In genomic region chr4:130087293-130087692, GRCm38 (mm10) we compare ENCODE assay signal across 8 mouse cellular contexts. TPM values are rescaled to one million over a fixed set of nuclear protein-coding genes. Genes with fewer than 3 reads are reported as not detected.
DNase-seq lines count a peak whose midpoint lies in the region; ATAC-seq and TF ChIP-seq lines count a peak whose summit lies in the region.

No protein-coding gene starts in this region.

- no peak overlapping the region for H3K4me3 ChIP-seq in bone marrow macrophage, adult 2 months (ENCODE audit: insufficient read depth, low read length)
- no peak overlapping the region for H3K4me3 ChIP-seq in heart, embryonic 15.5 days
- H3K4me3 ChIP-seq in liver, embryonic 15.5 days (replicated peaks): no peak overlapping the region
- no peak overlapping the region for H3K4me3 ChIP-seq in neural tube, embryonic 12.5 days
- no peak overlapping the region for H3K4me3 ChIP-seq in stomach, embryonic 16.5 days (replicated peaks; ENCODE audit: low read length)

- WGBS in heart, embryonic 15.5 days: 12% methylated on average over 7 of the region's 7 CpGs
- 14% methylated on average over 7 of the region's 7 CpGs for WGBS in liver, embryonic 15.5 days (ENCODE audit: insufficient replicate concordance)
- WGBS in neural tube, embryonic 12.5 days: 12% methylated on average over 7 of the region's 7 CpGs
- WGBS in stomach, embryonic 16.5 days: 15% methylated on average over 7 of the region's 7 CpGs

- no peaks in the 10 kb centered on the region for H3K9me3 ChIP-seq in heart, embryonic 15.5 days (replicated peaks)
- H3K9me3 ChIP-seq in liver, embryonic 15.5 days (replicated peaks): no peaks in the 10 kb centered on the region
- no peaks in the 10 kb centered on the region for H3K9me3 ChIP-seq in neural tube, embryonic 12.5 days
- H3K9me3 ChIP-seq in stomach, embryonic 16.5 days (replicated peaks; ENCODE audit: control insufficient read depth, low read length): no peaks in the 10 kb centered on the region

- no peak overlapping the region for H3K9ac ChIP-seq in heart, embryonic 15.5 days
- no peak overlapping the region for H3K9ac ChIP-seq in liver, embryonic 15.5 days
- H3K9ac ChIP-seq in neural tube, embryonic 12.5 days: no peak overlapping the region
- no peak overlapping the region for H3K9ac ChIP-seq in stomach, embryonic 16.5 days (ENCODE audit: low read length)

- DNase-seq in CD4-positive helper T cell, adult 2 months (ENCODE audit: low read depth, low spot score): peak; percentile 71
- peak; percentile 92 for DNase-seq in kidney, postnatal 14 days

- TF ChIP-seq CTCF in bone marrow macrophage, adult 2 months (IDR thresholded peaks at IDR 0.05; ENCODE audit: low read depth, low read length): peak; percentile 77

- no peak overlapping the region for H3K27ac ChIP-seq in bone marrow macrophage, adult 2 months (ENCODE audit: insufficient read depth, low read depth, low read length)
- no peak overlapping the region for H3K27ac ChIP-seq in heart, embryonic 15.5 days
- no peak overlapping the region for H3K27ac ChIP-seq in liver, embryonic 15.5 days (replicated peaks)
- no peak overlapping the region for H3K27ac ChIP-seq in neural tube, embryonic 12.5 days
- no peak overlapping the region for H3K27ac ChIP-seq in stomach, embryonic 16.5 days (ENCODE audit: low read length)

- peaks cover 39% of the 10 kb centered on the region for H3K27me3 ChIP-seq in heart, embryonic 15.5 days
- H3K27me3 ChIP-seq in liver, embryonic 15.5 days: peaks cover 21% of the 10 kb centered on the region
- H3K27me3 ChIP-seq in neural tube, embryonic 12.5 days (replicated peaks): peaks cover 11% of the 10 kb centered on the region; the same call in 1 of the 2 replicates
- no peaks in the 10 kb centered on the region for H3K27me3 ChIP-seq in stomach, embryonic 16.5 days (ENCODE audit: control insufficient read depth, insufficient read depth, low read length)

- ATAC-seq in erythroblast, adult 5-6 weeks (replicated peaks; ENCODE audit: low FRiP score, poor library complexity, severe bottlenecking): peak; percentile 81
- ATAC-seq in heart, embryonic 15.5 days (replicated peaks; ENCODE audit: insufficient number of reproducible peaks, insufficient read depth, low FRiP score, low read depth): 0 out of 2 replicates have a peak, but pooled peaks have one; percentile 8
- ATAC-seq in liver, embryonic 15.5 days (ENCODE audit: insufficient read depth): peak; percentile 17; the same call in 1 of the 2 replicates
- ATAC-seq in neural tube, embryonic 12.5 days (ENCODE audit: low FRiP score, low read depth): 0 out of 2 replicates have a peak, but pooled peaks have one; percentile 49
- peak; percentile 14; the same call in 1 of the 2 replicates for ATAC-seq in stomach, embryonic 16.5 days (ENCODE audit: insufficient read depth, low FRiP score)

- H3K36me3 ChIP-seq in heart, embryonic 15.5 days: no peaks in the 10 kb centered on the region
- H3K36me3 ChIP-seq in liver, embryonic 15.5 days (replicated peaks): no peaks in the 10 kb centered on the region
- H3K36me3 ChIP-seq in neural tube, embryonic 12.5 days: no peaks in the 10 kb centered on the region
- no peaks in the 10 kb centered on the region for H3K36me3 ChIP-seq in stomach, embryonic 16.5 days (ENCODE audit: control insufficient read depth, insufficient read depth, low read length)

- TF ChIP-seq POLR2A in bone marrow macrophage, adult 2 months (IDR thresholded peaks at IDR 0.05; ENCODE audit: borderline replicate concordance, low read depth, low read length): no peak

- no peak overlapping the region for H3K4me2 ChIP-seq in heart, embryonic 15.5 days
- no peak overlapping the region for H3K4me2 ChIP-seq in liver, embryonic 15.5 days
- no peak overlapping the region for H3K4me2 ChIP-seq in neural tube, embryonic 12.5 days (replicated peaks)
- H3K4me2 ChIP-seq in stomach, embryonic 16.5 days (ENCODE audit: low read depth, low read length): no peak overlapping the region

- no peaks in the 10 kb centered on the region for H3K4me1 ChIP-seq in bone marrow macrophage, adult 2 months (ENCODE audit: control insufficient read depth, insufficient read depth, low read length)
- H3K4me1 ChIP-seq in heart, embryonic 15.5 days (replicated peaks): peaks cover 6% of the 10 kb centered on the region; the same call in 1 of the 2 replicates
- no peaks in the 10 kb centered on the region for H3K4me1 ChIP-seq in liver, embryonic 15.5 days (replicated peaks)
- 0 out of 2 replicates have a peak, but pooled peaks cover 2% of the 10 kb centered on the region for H3K4me1 ChIP-seq in neural tube, embryonic 12.5 days
- H3K4me1 ChIP-seq in stomach, embryonic 16.5 days (ENCODE audit: control insufficient read depth, insufficient read depth, low read length): no peaks in the 10 kb centered on the region; the same call in 1 of the 2 replicates

RNA-seq across cellular contexts. Expression of gene Pef1, which starts 15.1 kb away (rescaled TPM):
- 41.4 and 44.1 TPM in 2 replicates for polyA plus RNA-seq in bone marrow macrophage, adult 2 months (2012; ENCODE audit: insufficient read depth, insufficient read length, missing spikeins)
- 43.0 and 50.8 TPM in 2 replicates for total RNA-seq in erythroblast, adult 5-6 weeks (2015; ENCODE audit: low replicate concordance)
- total RNA-seq in erythroblast, adult 5-6 weeks (2017; ENCODE audit: low replicate concordance): 14.6 and 29.5 TPM in 2 replicates
- polyA plus RNA-seq in heart, embryonic 15.5 days (2015; fragmentation: Nextera tagmentation; extraction: Ambion mirVana): 48.9 and 63.0 TPM in 2 replicates
- 41.2 and 46.9 TPM in 2 replicates for polyA plus RNA-seq in liver, embryonic 15.5 days (2015; fragmentation: Nextera tagmentation; extraction: Ambion mirVana)
- polyA plus RNA-seq in neural tube, embryonic 12.5 days (2016; fragmentation: Nextera tagmentation; extraction: Ambion mirVana): 64.8 and 66.7 TPM in 2 replicates
- polyA plus RNA-seq in stomach, embryonic 16.5 days (2015; fragmentation: Nextera tagmentation; extraction: Ambion mirVana): 63.5 and 72.7 TPM in 2 replicates

RNA-seq across cellular contexts. Expression of gene Col16a1, which starts 39.7 kb away (rescaled TPM):
- 0.48 and 1.1 TPM in 2 replicates for polyA plus RNA-seq in bone marrow macrophage, adult 2 months (2012; ENCODE audit: insufficient read depth, insufficient read length, missing spikeins)
- not detected in 2 replicates for total RNA-seq in erythroblast, adult 5-6 weeks (2015; ENCODE audit: low replicate concordance)
- 0.14 TPM in 1 of 2 replicates, not detected in the other for total RNA-seq in erythroblast, adult 5-6 weeks (2017; ENCODE audit: low replicate concordance)
- 36.5 and 55.2 TPM in 2 replicates for polyA plus RNA-seq in heart, embryonic 15.5 days (2015; fragmentation: Nextera tagmentation; extraction: Ambion mirVana)
- 3.4 and 3.6 TPM in 2 replicates for polyA plus RNA-seq in liver, embryonic 15.5 days (2015; fragmentation: Nextera tagmentation; extraction: Ambion mirVana)
- 12.7 and 12.8 TPM in 2 replicates for polyA plus RNA-seq in neural tube, embryonic 12.5 days (2016; fragmentation: Nextera tagmentation; extraction: Ambion mirVana)
- polyA plus RNA-seq in stomach, embryonic 16.5 days (2015; fragmentation: Nextera tagmentation; extraction: Ambion mirVana): 55.6 and 75.1 TPM in 2 replicates

RNA-seq across cellular contexts. Expression of gene Hcrtr1, which starts 51.9 kb away (rescaled TPM):
- polyA plus RNA-seq in bone marrow macrophage, adult 2 months (2012; ENCODE audit: insufficient read depth, insufficient read length, missing spikeins): not detected in 2 replicates
- not detected in 2 replicates for total RNA-seq in erythroblast, adult 5-6 weeks (2015; ENCODE audit: low replicate concordance)
- total RNA-seq in erythroblast, adult 5-6 weeks (2017; ENCODE audit: low replicate concordance): not detected in 2 replicates
- 0.13 TPM in 1 of 2 replicates, not detected in the other for polyA plus RNA-seq in heart, embryonic 15.5 days (2015; fragmentation: Nextera tagmentation; extraction: Ambion mirVana)
- polyA plus RNA-seq in liver, embryonic 15.5 days (2015; fragmentation: Nextera tagmentation; extraction: Ambion mirVana): not detected in 2 replicates
- polyA plus RNA-seq in neural tube, embryonic 12.5 days (2016; fragmentation: Nextera tagmentation; extraction: Ambion mirVana): 0.52 and 0.62 TPM in 2 replicates
- polyA plus RNA-seq in stomach, embryonic 16.5 days (2015; fragmentation: Nextera tagmentation; extraction: Ambion mirVana): 0.29 and 0.49 TPM in 2 replicates

Comparison
In these comparisons a context has a peak if more than half of its experiments do, and no peak if none do; other contexts are left out.
1. ATAC-seq: peak in every context shown above with its lines; median percentile 81 in erythroblast, adult 5-6 weeks; 49 in neural tube, embryonic 12.5 days; 17 in liver, embryonic 15.5 days; 14 in stomach, embryonic 16.5 days; 8 in heart, embryonic 15.5 days.